Mouse (Mus musculus): ENCODE results near the gene Gm10354. TPM values are rescaled to one million over a fixed set of nuclear protein-coding genes. Genes with fewer than 3 reads are reported as not detected.
"Not testable (repeated sequence)": the region's sequence is repeated elsewhere in the genome, so short reads cannot be mapped to it uniquely, and the experiment has no call there.

Gene Gm10354
- polyA plus RNA-seq, 1 experiment from 2014 or later, result not detected

- not testable (repeated sequence) for ATAC-seq (replicated peaks)
Observed at GRCm38 (mm10) chr5:14990375-14991158, 11.8 kb upstream of the Gm10354 start.

GRCm38 (mm10) chr5:14986649-14987387, 8.1 kb upstream of the Gm10354 start:
- not testable (repeated sequence) for H3K36me3 ChIP-seq (replicated peaks); ATAC-seq (replicated peaks); H3K27ac ChIP-seq; H3K9ac ChIP-seq; H3K4me3 ChIP-seq; H3K27me3 ChIP-seq (replicated peaks); H3K4me2 ChIP-seq; H3K4me1 ChIP-seq
- H3K9me3 ChIP-seq, result peaks cover 14% of the 10 kb centered on the region
- WGBS, result 41% methylated on average over 6 of the region's 6 CpGs

More at GRCm38 (mm10) chr5:14990375-14991158, 11.8 kb upstream of the Gm10354 start:
- 78% methylated on average over 8 of the region's 8 CpGs for WGBS
- H3K4me3 ChIP-seq; H3K27me3 ChIP-seq (replicated peaks); H3K9ac ChIP-seq; H3K4me1 ChIP-seq; H3K4me2 ChIP-seq; H3K27ac ChIP-seq; H3K36me3 ChIP-seq (replicated peaks): not testable (repeated sequence)
- peaks cover 17% of the 10 kb centered on the region for H3K9me3 ChIP-seq

- 78% methylated on average over 4 of the region's 4 CpGs for WGBS
- not testable (repeated sequence) for H3K4me1 ChIP-seq; H3K9ac ChIP-seq; H3K36me3 ChIP-seq (replicated peaks); H3K4me2 ChIP-seq; ATAC-seq (replicated peaks); H3K27ac ChIP-seq; H3K27me3 ChIP-seq (replicated peaks); H3K4me3 ChIP-seq
- peaks cover 23% of the 10 kb centered on the region for H3K9me3 ChIP-seq
Observed at GRCm38 (mm10) chr5:14977368-14977767, 1.4 kb downstream of the Gm10354 start.

- not testable (repeated sequence) for H3K9ac ChIP-seq; ATAC-seq (replicated peaks)
- 66% methylated on average over 4 of the region's 4 CpGs for WGBS
Observed at GRCm38 (mm10) chr5:14975294-14975693, 3.4 kb downstream of the Gm10354 start.

GRCm38 (mm10) chr5:14972841-14973240, 5.9 kb downstream of the Gm10354 start:
- H3K36me3 ChIP-seq (replicated peaks); H3K27me3 ChIP-seq (replicated peaks); ATAC-seq (replicated peaks); H3K27ac ChIP-seq; H3K4me2 ChIP-seq; H3K4me3 ChIP-seq; H3K9ac ChIP-seq; H3K4me1 ChIP-seq: not testable (repeated sequence)
- peaks cover 26% of the 10 kb centered on the region for H3K9me3 ChIP-seq
- 78% methylated on average over 3 of the region's 3 CpGs for WGBS

More at GRCm38 (mm10) chr5:14975294-14975693, 3.4 kb downstream of the Gm10354 start:
- not testable (repeated sequence) for H3K27me3 ChIP-seq (replicated peaks); H3K36me3 ChIP-seq (replicated peaks); H3K27ac ChIP-seq; H3K4me2 ChIP-seq; H3K4me1 ChIP-seq; H3K4me3 ChIP-seq
- H3K9me3 ChIP-seq, result peaks cover 30% of the 10 kb centered on the region

GRCm38 (mm10) chr5:14963821-14964220, 14.9 kb downstream of the Gm10354 start:
- H3K27me3 ChIP-seq (replicated peaks); H3K4me1 ChIP-seq; ATAC-seq (replicated peaks); H3K4me3 ChIP-seq; H3K4me2 ChIP-seq; H3K9ac ChIP-seq; H3K36me3 ChIP-seq (replicated peaks); H3K27ac ChIP-seq: not testable (repeated sequence)
- peaks cover 22% of the 10 kb centered on the region for H3K9me3 ChIP-seq
- 83% methylated on average over 13 of the region's 13 CpGs for WGBS

- not testable (repeated sequence) for H3K27me3 ChIP-seq (replicated peaks); H3K4me2 ChIP-seq; H3K4me3 ChIP-seq; H3K4me1 ChIP-seq; H3K27ac ChIP-seq; H3K9ac ChIP-seq; ATAC-seq (replicated peaks); H3K36me3 ChIP-seq (replicated peaks)
- WGBS, result 77% methylated on average over 4 of the region's 4 CpGs
- H3K9me3 ChIP-seq, result peaks cover 26% of the 10 kb centered on the region
Observed at GRCm38 (mm10) chr5:14961502-14961901, 17.2 kb downstream of the Gm10354 start.

GRCm38 (mm10) chr5:14955928-14956706, 22.6 kb downstream of the Gm10354 start:
- H3K4me1 ChIP-seq; ATAC-seq (replicated peaks); H3K27me3 ChIP-seq (replicated peaks); H3K4me2 ChIP-seq; H3K36me3 ChIP-seq (replicated peaks); H3K9ac ChIP-seq; H3K27ac ChIP-seq; H3K4me3 ChIP-seq: not testable (repeated sequence)
- WGBS, result 94% methylated on average over 1 of the region's 1 CpGs
- peaks cover 30% of the 10 kb centered on the region for H3K9me3 ChIP-seq

GRCm38 (mm10) chr5:14953587-14953986, 25.1 kb downstream of the Gm10354 start:
- H3K4me2 ChIP-seq; H3K27ac ChIP-seq; H3K4me1 ChIP-seq; H3K9ac ChIP-seq; ATAC-seq (replicated peaks); H3K4me3 ChIP-seq; H3K27me3 ChIP-seq (replicated peaks); H3K36me3 ChIP-seq (replicated peaks): not testable (repeated sequence)
- peaks cover 26% of the 10 kb centered on the region for H3K9me3 ChIP-seq

- 72% methylated on average over 3 of the region's 3 CpGs for WGBS
- not testable (repeated sequence) for H3K27me3 ChIP-seq (replicated peaks); ATAC-seq (replicated peaks); H3K4me1 ChIP-seq; H3K9ac ChIP-seq; H3K4me2 ChIP-seq; H3K36me3 ChIP-seq (replicated peaks); H3K4me3 ChIP-seq; H3K27ac ChIP-seq
- H3K9me3 ChIP-seq, result peaks cover 25% of the 10 kb centered on the region
Observed at GRCm38 (mm10) chr5:14952749-14953148, 26.0 kb downstream of the Gm10354 start.

GRCm38 (mm10) chr5:14951822-14952221, 26.9 kb downstream of the Gm10354 start:
- not testable (repeated sequence) for H3K4me2 ChIP-seq; H3K9ac ChIP-seq; H3K4me3 ChIP-seq; H3K36me3 ChIP-seq (replicated peaks); H3K4me1 ChIP-seq; H3K27me3 ChIP-seq (replicated peaks); H3K27ac ChIP-seq
- WGBS, result 69% methylated on average over 7 of the region's 7 CpGs
- 0 out of 2 replicates have a peak, but pooled peaks have one; percentile 58 for ATAC-seq (replicated peaks)
- peaks cover 26% of the 10 kb centered on the region for H3K9me3 ChIP-seq

GRCm38 (mm10) chr5:14947482-14948198, 31.1 kb downstream of the Gm10354 start:
- not testable (repeated sequence) for H3K9ac ChIP-seq; H3K4me3 ChIP-seq; H3K4me1 ChIP-seq; H3K9me3 ChIP-seq; ATAC-seq (replicated peaks); H3K36me3 ChIP-seq (replicated peaks); H3K4me2 ChIP-seq; H3K27me3 ChIP-seq (replicated peaks); H3K27ac ChIP-seq
- 59% methylated on average over 4 of the region's 4 CpGs for WGBS
